Mouse (Mus musculus) embryonic facial prominence, embryonic 12.5 days (tissue): Measurements from ENCODE around the gene Fam45a. TPM values are rescaled to one million over a fixed set of nuclear protein-coding genes. Genes with fewer than 3 reads are reported as not detected.
"Not testable (repeated sequence)": the region's sequence is repeated elsewhere in the genome, so short reads cannot be mapped to it uniquely, and the experiment has no call there.

Experiments
- ATAC-seq: fragments of 200-750 bp; cut with Nextera tagmentation; 2 replicates; pipeline ENCODE4 v1.8.0; 2017; ENCODE audit not compliant: insufficient number of reproducible peaks, insufficient read depth, low FRiP score, low TSS enrichment
- H3K27ac ChIP-seq: fragments of 300-500 bp; sonication (generic); 2 replicates; pipeline ENCODE4 v1.5.1; 2016; ENCODE audit warnings: mild to moderate bottlenecking
- H3K27me3 ChIP-seq: fragments of 300-500 bp; sonication (generic); 2 replicates; pipeline ENCODE4 v1.6.1; 2016; ENCODE audit warnings: mild to moderate bottlenecking, moderate library complexity
- H3K36me3 ChIP-seq: fragments of 300-500 bp; sonication (generic); 2 replicates; pipeline ENCODE4 v1.6.1; 2016; ENCODE audit warnings: mild to moderate bottlenecking
- H3K4me1 ChIP-seq: fragments of 300-500 bp; sonication (generic); 2 replicates; pipeline ENCODE4 v1.6.1; 2016
- H3K4me2 ChIP-seq: fragments of 300-500 bp; sonication (generic); replicated peaks from 2 replicates; pipeline ENCODE4 v1.6.1; 2016; ENCODE audit warnings: mild to moderate bottlenecking, moderate library complexity
- H3K4me3 ChIP-seq: fragments of 300-500 bp; sonication (generic); 2 replicates; pipeline ENCODE4 v1.5.1; 2016; ENCODE audit warnings: mild to moderate bottlenecking
- H3K9ac ChIP-seq: fragments of 300-500 bp; sonication (generic); 2 replicates; pipeline ENCODE4 v1.6.1; 2016; ENCODE audit warnings: mild to moderate bottlenecking, moderate library complexity
- H3K9me3 ChIP-seq: fragments of 300-500 bp; sonication (generic); 2 replicates; pipeline ENCODE4 v1.6.1; 2016; ENCODE audit warnings: mild to moderate bottlenecking, moderate library complexity
- WGBS: fragments of 180-500 bp; shearing (Covaris S2); methylation state at CpG from one replicate; pipeline ENCODE4 v1.1.7; 2016; 5-methylcytosine and 5-hydroxymethylcytosine counted together
- microRNA-seq: library from miRNA; unstranded; fragments of <30 nt; microRNA quantifications from one replicate; pipeline ENCODE4, GENCODE M21; 2017
- polyA plus RNA-seq: library from polyadenylated mRNA; unstranded; fragments of >200 nt; fragmentation: Nextera tagmentation; extraction: Ambion mirVana; gene quantifications from 2 replicates; pipeline ENCODE4 v1.2.1, GENCODE M21; 2016

Gene Fam45a
- polyA plus RNA-seq, 1 experiment from 2014 or later, result 37.1 TPM

- Histone ChIP-seq H3K9ac (peak within 1 kb of the TSS; percentile 63), H3K4me3 (peak within 1 kb of the TSS; percentile 56), H3K4me2 (peak within 1 kb of the TSS; percentile 61), H3K9me3 (no peaks in the 10 kb centered on the region), H3K27ac (peak within 1 kb of the TSS; percentile 71), H3K27me3 (no peaks in the 10 kb centered on the region), H3K4me1 (peaks cover 2% of the 10 kb centered on the region; the same call in 1 of the 2 replicates), H3K36me3 (peaks cover 12% of the 10 kb centered on the region; the same call in 1 of the 2 replicates)
- WGBS, result 3% methylated on average over 30 of the region's 30 CpGs
- peak; percentile 99 for ATAC-seq
Measured at GRCm38 (mm10) chr19:60860868-60861700, 49.7 kb downstream of the Fam45a start, which contains the start of gene Sfxn4. TSS of gene Sfxn4 (minus strand) at chr19:60861479.

- H3K27ac ChIP-seq, H3K4me1 ChIP-seq, H3K9ac ChIP-seq, H3K27me3 ChIP-seq, H3K9me3 ChIP-seq, H3K4me3 ChIP-seq, H3K4me2 ChIP-seq, ATAC-seq: not testable (repeated sequence)
- peaks cover 33% of the 10 kb centered on the region for H3K36me3 ChIP-seq
- whole genome bisulfite sequencing, result 94% methylated on average over 4 of the region's 4 CpGs
Measured at GRCm38 (mm10) chr19:60866169-60866568, 54.8 kb downstream of the Fam45a start.

- H3K9ac ChIP-seq, result no peak overlapping the region
- 88% methylated on average over 1 of the region's 1 CpGs for WGBS
- ATAC-seq, result no peak
- H3K9me3 ChIP-seq, result no peaks in the 10 kb centered on the region
- no peak overlapping the region for H3K4me3 ChIP-seq
- peaks cover 4% of the 10 kb centered on the region; the same call in 1 of the 2 replicates for H3K4me1 ChIP-seq
- H3K27me3 ChIP-seq, result no peaks in the 10 kb centered on the region
- no peak overlapping the region for H3K27ac ChIP-seq
- no peak overlapping the region for H3K4me2 ChIP-seq
- H3K36me3 ChIP-seq, result peaks cover 29% of the 10 kb centered on the region
Measured at GRCm38 (mm10) chr19:60870489-60870888, 59.1 kb downstream of the Fam45a start.

GRCm38 (mm10) chr19:60871366-60871765 is 60.0 kb downstream of the Fam45a start:
- 94% methylated on average over 5 of the region's 5 CpGs for WGBS
- Histone ChIP-seq H3K9ac (no peak overlapping the region), H3K4me3 (no peak overlapping the region), H3K4me2 (no peak overlapping the region), H3K27me3 (no peaks in the 10 kb centered on the region), H3K36me3 (peaks cover 29% of the 10 kb centered on the region), H3K9me3 (no peaks in the 10 kb centered on the region), H3K27ac (no peak overlapping the region), H3K4me1 (peaks cover 4% of the 10 kb centered on the region; the same call in 1 of the 2 replicates)
- no peak for ATAC-seq

DNA sequence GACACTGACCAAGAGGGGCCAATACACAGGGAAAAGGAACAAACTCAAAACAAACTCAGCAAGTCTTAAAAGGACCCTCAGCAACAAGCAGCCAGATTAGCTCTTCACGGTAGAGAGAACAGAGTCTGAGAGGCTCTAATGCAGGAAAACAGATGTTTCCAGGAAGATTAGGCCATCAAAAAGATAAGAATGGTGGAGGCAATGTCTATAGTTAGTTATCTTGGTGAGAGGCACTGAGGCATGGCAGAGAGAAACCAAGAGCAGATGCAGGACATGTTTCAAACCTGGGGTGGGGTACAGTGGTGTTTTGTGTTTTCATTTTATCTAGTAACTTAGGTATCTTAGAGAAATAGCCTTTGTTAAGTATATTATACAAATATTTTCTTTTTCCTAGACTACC is 60.9 kb downstream of the Fam45a start:
- Histone ChIP-seq H3K4me3 (no peak overlapping the region), H3K9me3 (no peaks in the 10 kb centered on the region), H3K27me3 (no peaks in the 10 kb centered on the region), H3K4me2 (no peak overlapping the region), H3K4me1 (peaks cover 4% of the 10 kb centered on the region; the same call in 1 of the 2 replicates), H3K36me3 (peaks cover 24% of the 10 kb centered on the region), H3K27ac (no peak overlapping the region), H3K9ac (no peak overlapping the region)
- no peak for ATAC-seq
- WGBS, result 61% methylated on average over 1 of the region's 1 CpGs

DNA sequence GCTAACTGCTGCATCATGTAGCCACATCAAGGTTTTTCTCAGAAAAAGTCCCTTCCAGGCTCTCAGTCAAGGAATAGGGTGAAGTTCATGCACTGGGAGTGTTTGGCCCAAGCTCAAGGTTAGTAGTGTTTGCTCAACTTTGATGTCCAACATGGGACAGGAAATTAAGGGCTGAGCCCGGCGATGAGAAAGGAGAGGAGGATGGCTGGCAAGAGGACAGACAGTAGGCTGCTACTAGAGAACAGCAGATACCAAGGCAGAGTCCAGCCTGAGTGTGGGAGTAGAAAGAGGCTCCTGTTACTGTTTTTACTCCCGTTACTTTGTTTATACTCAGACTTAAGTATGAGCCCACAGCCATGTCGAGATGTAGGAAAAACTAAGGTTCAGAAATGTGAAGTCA is 62.1 kb downstream of the Fam45a start:
- Histone ChIP-seq H3K4me2 (peak overlapping the region; percentile 72), H3K36me3 (peaks cover 15% of the 10 kb centered on the region), H3K9ac (0 out of 2 replicates have a peak overlapping the region, but pooled peaks have one; percentile 70), H3K4me3 (peak overlapping the region; percentile 67), H3K27ac (peak overlapping the region; percentile 81), H3K27me3 (no peaks in the 10 kb centered on the region), H3K9me3 (no peaks in the 10 kb centered on the region), H3K4me1 (peaks cover 4% of the 10 kb centered on the region; the same call in 1 of the 2 replicates)
- no peak for ATAC-seq
- 22% methylated on average over 4 of the region's 4 CpGs for WGBS

DNA sequence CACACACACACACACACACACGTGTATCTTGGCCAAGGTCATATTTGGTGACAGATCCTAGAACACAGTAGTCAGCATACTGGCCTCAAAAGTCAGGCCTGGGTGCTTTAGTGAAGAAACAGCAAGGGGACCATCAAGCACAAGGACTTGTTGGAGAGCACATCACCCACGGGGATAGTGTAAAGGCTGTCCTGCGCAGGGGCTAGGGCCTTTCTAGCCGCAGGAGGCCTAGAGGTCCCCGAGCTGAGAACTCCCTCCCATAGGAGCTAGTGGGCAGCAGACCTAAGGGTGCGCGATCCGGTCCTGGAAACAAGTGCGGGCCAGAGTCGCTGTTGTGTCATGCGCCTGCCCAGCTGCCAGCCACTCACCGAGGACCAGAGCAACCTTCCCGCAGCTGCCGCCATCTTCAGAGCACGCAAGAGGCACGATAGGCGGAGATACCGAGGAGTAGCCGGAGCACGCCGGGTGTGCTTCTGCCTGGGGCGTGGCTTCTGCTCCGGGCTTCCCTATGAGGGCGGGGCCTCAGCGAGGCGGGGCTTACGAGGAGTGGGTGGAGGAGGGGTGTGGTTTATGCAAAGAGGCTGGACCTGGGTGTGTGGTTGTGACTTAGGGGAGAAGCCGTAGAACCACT is 62.8 kb downstream of the Fam45a start, which contains the start of gene Prdx3:
TSS of gene Prdx3 (minus strand) at position 493 of the 631 bp plus-strand sequence.
- Histone ChIP-seq H3K9ac (peak within 1 kb of the TSS; percentile 70), H3K4me1 (peaks cover 4% of the 10 kb centered on the region; the same call in 1 of the 2 replicates), H3K4me3 (peak within 1 kb of the TSS; percentile 67), H3K27ac (peak within 1 kb of the TSS; percentile 81), H3K4me2 (peak within 1 kb of the TSS; percentile 72), H3K27me3 (no peaks in the 10 kb centered on the region), H3K36me3 (peaks cover 10% of the 10 kb centered on the region; the same call in 1 of the 2 replicates), H3K9me3 (no peaks in the 10 kb centered on the region)
- ATAC-seq, result peak; percentile 95
- under 1% methylated on average over 28 of the region's 28 CpGs for WGBS

- H3K9me3 ChIP-seq, result no peaks in the 10 kb centered on the region
- WGBS, result 9% methylated on average over 3 of the region's 3 CpGs
- no peak overlapping the region for H3K4me2 ChIP-seq
- H3K27me3 ChIP-seq, result no peaks in the 10 kb centered on the region
- H3K9ac ChIP-seq, result no peak overlapping the region
- H3K36me3 ChIP-seq, result no peaks in the 10 kb centered on the region
- no peak for ATAC-seq
- H3K27ac ChIP-seq, result no peak overlapping the region
- no peaks in the 10 kb centered on the region for H3K4me1 ChIP-seq
- H3K4me3 ChIP-seq, result no peak overlapping the region
Measured at GRCm38 (mm10) chr19:60883129-60883528, 71.7 kb downstream of the Fam45a start.

Small RNA genes within 50 kb of the gene (microRNA-seq; reads per million reads assigned to microRNA genes)
- gene mmu-mir-3084-1, result not detected

Other genes starting within 250 kb of the Fam45a start
- 33.5 and 35.5 TPM in 2 replicates for gene Cacul1, start 230.6 kb upstream of the Fam45a start, polyA plus RNA-seq
- 2.3 and 3.6 TPM in 2 replicates for gene Nanos1, start 55.6 kb upstream of the Fam45a start, polyA plus RNA-seq
- 130 and 150 TPM in 2 replicates for gene Eif3a, start 20.9 kb upstream of the Fam45a start, polyA plus RNA-seq
- gene Sfxn4, start 49.9 kb downstream of the Fam45a start, polyA plus RNA-seq, result 14.3 and 15.0 TPM in 2 replicates
- gene Prdx3, start 63.0 kb downstream of the Fam45a start, polyA plus RNA-seq, result 99.8 and 105 TPM in 2 replicates
- 2.2 and 2.7 TPM in 2 replicates for gene Grk5, start 78.2 kb downstream of the Fam45a start, polyA plus RNA-seq